Mouse (Mus musculus): ENCODE data around the gene Hspa1a.
"Not testable (repeated sequence)": the region's sequence is repeated elsewhere in the genome, so short reads cannot be mapped to it uniquely, and the experiment has no call there.

Gene Hspa1a

DNA sequence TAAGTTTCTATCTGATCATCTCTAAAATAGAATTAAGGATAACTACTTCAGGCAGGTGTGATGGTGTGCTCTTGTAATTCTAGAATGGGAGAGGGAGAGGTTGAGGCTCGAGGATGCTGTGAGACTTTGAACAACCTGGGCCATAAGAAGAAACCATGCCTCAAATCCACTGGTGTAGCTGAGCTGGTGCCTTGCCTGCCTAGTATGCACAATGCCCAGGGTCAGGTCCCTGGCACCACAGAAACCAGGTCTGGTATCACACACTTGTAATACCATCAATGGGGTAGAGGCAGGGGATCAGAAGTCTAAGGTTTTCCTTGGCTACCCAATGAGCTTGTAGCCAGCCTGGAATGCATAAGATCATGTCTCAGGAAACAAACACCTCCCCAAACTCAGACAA is 9.1 kb downstream of the Hspa1a start:
- no peak for DNase-seq

DNA sequence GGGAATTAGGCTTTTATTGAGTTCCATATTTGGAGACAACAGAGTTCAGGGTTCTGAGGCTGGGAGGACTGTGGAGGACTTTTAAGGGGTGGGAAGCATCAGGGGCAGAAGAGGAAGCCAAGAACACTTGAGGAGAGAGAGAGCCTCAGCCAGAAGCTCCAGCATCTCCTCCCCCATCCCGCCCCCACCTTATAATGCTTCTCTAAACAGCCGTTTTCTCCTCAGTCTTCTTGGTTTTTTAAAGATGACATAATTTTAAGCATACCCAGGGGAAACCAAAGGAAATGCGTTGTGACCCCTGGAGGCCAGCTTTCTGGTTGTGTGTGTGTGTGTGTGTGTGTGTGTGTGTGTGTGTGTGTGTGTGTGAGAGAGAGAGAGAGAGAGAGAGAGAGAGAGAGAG is 9.8 kb downstream of the Hspa1a start:
- no peak for DNase-seq

DNA sequence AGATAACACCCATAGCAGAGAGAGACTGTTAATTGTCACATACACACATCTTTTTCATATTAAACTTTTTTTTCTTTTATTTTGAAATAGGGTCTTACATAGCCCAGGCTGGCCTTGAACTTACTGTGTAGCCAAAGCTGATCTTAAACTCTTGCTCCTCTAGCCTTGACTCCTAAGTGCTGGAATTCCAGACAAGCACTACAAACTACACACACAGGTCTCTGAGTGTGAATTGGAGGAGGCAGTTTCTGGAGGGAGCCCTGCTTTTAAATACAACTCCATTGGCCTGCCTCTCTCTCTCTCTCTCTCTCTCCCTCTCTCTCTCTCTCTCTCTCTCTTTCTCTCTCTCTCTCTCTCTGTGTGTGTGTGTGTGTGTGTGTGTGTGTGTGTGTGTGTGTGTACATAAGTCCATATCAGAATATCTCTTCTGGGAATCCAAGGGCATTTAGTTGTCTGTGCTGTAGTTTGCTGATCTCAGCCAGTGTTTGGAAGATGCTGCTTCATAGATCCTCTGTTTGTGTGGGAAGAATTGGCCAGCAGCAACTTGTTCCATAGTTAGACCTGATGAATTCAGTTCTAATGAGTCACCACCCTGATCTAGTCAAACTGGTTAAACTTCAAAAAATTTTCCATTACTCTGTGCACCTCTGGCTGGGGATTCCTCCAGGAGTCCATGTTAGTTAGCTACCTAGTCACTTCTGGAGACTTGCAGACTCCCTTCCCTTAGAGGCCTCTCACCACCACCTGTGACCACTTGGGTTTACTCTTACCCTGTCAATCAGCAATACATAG is 11.1 kb downstream of the Hspa1a start:
- no peak for DNase-seq

DNA sequence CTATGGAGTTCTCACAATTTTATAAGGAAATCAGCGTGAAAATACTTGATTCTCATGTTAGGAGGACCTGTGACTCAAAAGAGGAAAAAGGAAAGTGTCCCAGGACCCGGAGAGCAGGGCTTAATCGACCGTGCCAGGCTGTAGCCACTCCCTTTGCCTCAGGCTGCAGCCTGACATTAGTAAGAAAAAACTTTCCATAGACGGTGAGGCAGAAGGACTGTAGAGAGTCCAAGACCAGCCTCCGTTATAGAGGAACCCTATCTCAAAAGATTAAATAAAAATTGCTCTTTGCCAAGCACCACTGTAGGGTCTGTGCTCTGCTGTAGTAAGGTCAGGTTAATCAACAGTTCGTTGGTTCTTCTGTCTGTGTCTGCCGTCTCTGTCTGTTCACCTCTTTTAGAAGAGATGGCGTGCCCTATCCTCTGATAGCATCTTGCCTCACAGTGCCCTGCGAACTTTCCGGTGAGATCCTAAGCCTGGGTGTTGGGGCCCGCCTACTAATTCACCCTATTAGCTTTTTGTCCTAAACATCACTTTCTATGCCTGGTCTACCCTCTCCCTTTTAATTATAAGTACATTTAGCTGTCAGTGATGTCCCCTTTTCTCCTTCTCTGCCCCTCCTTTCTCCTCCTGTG is 12.0 kb downstream of the Hspa1a start:
- DNase-seq: no peak

DNA sequence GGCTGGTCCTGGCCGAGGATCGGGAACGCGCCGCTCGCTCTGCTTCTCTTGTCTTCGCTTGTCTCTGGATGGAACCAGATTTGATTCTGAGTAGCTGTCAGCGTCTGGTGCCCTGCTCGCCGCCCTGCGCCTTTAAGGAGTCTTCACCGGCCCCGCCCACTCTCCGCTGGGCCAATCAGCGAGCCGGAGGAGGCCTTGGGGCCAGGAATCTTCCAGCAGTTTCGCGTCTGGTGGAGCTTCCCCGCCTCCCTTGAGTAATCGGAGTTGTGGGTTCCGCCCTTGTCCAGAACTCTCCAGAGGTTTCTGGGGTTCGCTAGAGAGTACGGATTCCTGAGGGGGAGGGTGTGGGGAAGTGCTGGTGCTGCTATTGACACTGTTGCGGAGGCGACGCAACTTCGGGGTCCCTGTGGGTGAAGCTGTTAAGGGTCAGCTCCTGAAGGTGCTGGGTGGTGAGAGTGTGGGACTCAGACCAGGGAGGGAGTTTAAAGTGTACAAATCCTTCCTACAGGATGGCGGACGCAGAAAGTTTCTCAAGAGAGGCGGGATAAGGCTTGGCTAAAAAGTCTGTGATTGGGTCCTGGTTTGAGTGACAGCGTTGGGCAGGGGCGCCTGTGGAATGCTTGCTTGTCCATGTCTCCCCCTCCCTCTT is 12.7 kb downstream of the Hspa1a start, which contains the start of gene Hspa1b:
Gene Hspa1b, minus strand, starts transcription at position 109 of the 649 bp plus-strand sequence.
- peak; percentile 85 for DNase-seq

DNA sequence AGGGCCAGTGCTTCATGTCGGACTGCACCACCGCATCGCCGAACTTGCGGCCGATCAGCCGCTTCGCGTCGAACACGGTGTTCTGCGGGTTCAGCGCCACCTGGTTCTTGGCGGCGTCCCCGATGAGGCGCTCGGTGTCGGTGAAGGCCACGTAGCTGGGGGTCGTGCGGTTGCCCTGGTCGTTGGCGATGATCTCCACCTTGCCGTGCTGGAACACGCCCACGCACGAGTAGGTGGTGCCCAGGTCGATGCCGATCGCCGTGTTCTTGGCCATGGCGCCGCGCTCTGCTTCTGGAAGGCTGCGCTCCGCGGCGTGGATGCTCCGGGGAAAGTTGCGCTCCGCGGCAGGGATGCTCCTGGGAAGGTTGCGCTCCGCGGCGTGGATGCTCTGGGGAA is 13.2 kb downstream of the Hspa1a start:
- not testable (repeated sequence) for DNase-seq

DNA sequence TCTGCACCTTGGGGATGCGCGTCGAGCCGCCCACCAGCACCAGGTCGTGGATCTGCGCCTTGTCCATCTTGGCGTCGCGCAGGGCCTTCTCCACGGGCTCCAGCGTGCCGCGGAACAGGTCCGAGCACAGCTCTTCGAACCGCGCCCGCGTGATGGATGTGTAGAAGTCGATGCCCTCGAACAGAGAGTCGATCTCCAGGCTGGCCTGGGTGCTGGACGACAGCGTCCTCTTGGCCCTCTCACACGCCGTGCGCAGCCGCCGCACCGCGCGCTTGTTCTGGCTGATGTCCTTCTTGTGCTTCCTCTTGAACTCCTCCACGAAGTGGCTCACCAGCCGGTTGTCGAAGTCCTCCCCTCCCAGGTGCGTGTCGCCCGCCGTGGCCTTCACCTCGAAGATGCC is 14.0 kb downstream of the Hspa1a start:
- not testable (repeated sequence) for DNase-seq

DNA sequence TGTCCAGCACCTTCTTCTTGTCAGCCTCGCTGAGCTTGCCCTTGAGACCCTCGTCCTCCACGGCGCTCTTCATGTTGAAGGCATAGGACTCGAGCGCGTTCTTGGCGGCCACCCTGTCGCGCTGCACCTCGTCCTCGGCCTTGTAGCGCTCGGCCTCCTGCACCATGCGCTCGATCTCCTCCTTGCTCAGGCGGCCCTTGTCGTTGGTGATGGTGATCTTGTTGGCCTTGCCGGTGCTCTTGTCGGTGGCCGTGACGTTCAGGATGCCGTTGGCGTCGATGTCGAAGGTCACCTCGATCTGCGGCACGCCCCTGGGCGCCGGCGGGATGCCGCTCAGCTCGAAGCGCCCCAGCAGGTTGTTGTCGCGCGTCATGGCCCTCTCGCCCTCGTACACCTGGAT is 14.7 kb downstream of the Hspa1a start:
- DNase-seq: not testable (repeated sequence)

DNA sequence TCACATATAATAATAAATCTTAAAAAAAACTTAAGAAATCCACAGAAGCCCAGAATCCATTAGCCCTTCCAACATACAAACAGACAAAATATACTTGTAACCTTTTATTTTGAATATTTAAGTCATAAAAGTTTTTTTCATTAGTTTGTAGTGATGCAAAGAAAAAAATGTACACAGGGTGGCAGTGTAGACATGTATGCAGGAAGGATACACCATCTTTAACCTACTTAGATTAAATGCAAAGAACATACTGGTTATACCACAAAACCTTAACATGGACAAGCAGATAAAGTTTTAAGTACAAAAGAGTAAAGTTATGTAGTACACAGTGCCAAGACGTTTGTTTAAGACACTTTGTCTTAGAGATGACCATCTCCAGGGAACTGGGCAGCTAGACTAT is 15.6 kb downstream of the Hspa1a start:
- no peak for DNase-seq

DNA sequence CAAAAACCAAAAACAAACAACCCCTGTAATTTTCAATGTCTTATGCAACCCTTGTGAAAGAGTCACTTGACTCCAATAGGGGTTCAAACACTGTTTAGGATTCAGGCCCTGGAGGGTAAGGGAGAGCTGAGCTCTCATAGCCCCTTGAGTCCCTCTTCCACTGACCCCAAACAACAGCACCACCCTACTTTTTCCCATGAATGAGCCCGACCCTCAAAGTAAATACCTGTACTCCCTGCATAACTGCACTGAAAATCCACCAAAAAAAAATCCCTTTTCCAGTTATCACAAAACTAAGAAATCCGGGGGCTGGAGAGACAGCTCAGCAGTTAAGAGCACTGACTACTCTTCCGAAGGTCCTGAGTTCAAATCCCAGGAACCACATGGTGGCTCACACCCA is 16.1 kb downstream of the Hspa1a start:
- DNase-seq: no peak

DNA sequence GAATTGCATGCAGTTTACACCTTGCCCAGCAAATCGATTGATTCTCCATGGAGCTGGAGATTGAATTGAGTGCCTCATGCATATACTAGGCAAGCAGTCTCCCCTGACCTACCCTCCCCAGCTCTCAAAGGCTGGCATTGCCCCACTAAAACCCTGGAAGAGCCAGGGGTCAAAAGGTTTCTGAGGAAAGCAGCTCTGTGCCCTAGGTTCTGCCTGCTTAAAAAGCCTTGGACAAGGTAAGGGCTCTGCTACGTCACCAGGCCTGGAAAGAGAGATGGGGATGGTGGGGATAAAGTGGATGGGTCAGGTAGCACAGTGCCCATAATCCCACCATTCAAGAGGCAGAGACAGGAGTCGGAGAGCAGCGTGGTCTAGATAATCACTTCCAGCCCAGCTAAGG is 17.1 kb downstream of the Hspa1a start:
- DNase-seq: no peak

DNA sequence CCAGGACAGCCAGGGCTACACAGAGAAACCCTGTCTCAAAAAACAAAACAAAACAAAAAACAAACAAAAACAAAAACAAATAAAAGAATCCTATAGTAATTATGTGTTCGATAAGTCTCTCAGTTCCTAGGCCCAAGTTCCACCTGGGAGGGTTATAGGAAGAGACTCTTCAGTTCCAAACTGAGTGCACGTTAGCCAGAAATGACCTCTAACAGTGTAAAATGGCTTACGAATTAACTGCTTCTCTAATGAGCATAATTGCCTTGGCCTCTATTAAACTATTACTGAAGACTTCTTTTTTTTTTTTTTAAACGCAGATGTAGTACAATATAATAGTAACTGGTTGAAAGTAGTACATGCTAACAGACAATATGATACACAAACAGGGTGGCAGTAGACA is 18.1 kb downstream of the Hspa1a start:
- no peak for DNase-seq

DNA sequence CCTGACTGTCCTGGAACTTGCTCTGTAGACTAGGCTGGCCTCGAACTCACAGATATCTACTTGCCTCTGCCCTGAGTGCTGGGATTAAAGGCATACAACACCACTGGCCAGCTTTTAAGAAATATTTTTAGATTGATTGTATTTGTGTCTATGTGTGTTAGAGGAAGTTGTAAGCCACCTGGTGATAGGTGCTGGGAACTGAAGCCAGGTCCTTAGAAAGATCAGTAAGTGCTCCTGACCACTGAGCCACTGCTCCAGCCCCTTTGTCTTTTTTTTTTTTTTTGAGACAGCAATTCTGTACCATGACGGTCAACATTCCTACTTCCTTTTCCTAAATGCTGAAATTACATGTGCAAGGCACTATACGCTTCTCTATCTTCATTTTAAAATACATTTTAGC is 18.7 kb downstream of the Hspa1a start:
- no peak for DNase-seq

DNA sequence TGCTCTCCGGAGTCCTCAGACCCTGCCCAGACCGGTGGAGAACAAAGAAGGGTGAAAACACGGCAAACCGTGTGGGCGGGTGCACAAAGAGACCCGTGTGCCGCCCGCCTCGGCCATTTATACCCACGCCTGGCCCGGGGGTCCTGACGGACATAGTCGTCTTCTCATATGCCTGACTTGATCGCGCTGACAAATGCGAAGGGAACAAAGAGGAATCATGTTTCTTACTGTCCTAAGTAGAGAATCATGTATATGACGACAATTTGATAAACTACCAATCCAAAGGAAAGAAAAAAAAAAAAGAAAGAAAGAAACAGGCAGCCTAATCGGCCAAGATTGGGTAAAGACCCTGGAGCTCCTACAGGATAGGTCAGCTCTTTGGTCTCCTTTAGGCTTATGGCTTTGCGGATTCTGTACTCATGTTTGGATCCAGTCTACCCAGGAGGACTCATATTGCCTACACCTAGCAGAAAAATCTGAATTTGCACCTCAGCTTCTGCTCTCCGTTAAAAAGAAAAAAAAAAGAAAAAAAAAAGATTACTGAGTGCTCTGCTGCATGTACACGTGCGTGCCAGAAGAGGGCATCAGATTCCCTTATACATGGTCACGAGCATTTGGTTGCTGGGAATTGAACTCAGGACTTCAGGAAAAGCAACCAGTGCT is 19.4 kb downstream of the Hspa1a start:
- DNase-seq: peak; percentile 36

DNA sequence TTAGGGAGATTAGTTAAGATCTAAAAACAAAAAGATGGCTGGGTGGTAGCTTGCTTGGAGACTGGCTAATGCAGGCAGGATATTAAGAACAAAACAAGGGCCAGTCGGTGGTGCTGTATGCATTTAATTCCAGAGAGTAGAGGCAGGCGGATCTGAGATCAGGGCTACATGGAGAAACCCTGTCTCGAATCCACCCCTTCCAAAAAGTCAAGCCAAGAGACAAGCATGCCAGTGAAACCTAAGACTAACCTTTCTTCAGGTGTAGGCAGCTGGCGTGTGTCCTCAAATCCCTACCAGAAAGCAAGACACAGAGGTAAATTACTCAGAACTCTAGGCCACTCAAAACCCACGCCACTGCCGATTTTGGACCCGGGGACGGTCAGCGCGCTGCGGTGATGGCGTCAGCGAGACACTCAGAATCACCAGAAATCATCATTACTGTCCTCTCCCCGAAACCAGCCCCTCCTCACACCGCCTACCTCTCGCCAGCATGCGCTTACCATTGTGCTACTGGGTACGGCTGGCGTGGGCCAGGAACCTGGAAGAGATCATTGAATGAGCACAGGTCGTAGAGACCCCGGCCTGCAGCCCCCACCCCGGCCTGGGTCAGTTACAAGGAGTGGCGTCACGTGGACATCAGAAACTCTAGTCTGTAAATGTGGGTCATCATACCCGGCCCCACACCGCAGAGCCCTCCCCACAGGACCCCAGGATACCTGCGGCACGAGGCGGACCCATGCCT is 20.1 kb downstream of the Hspa1a start:
- DNase-seq: peak; percentile 65

DNA sequence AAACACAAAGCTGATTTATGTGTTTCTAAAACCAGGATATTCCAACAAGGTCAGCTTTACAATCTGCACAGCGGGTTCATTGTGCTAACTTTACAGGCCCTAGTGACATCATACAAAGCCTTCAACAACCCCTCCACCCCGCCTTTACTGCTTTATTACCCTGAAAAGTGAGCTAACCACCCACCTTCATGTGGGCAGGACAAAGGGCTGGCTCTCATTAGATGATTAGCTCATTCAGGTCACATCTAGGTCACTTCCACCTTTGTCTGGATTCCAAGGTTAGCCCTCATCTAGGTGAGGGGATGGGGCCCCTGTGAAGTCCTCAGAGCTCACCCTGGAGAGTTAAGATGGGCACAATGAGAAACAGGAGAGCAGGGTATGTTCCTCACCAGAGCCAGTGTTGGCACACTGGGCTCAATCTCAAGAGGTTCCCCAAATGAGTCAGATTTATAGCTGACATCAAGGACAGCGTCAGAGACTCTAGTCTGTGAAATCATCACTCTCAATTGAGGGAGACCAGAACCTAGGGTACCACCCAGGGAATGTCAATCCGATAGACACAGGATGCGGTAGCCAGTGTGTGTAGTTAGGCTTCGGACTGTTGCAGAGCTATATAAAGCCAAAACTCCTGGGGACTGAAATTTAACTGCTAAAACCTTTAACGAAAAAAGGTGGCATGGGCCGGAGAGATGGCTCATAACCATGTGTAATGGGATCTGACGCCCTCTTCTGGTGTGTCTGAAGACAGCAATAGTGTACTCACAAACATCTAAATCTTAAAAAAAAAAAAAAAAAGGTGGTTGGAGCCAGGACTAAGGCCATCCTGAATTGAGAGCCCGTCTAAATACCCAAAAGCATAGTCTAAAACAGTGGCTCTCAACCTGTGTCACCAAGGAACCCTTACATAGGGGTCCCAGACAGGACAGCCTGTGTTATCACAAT is 21.2 kb downstream of the Hspa1a start:
- DNase-seq: no peak

DNA sequence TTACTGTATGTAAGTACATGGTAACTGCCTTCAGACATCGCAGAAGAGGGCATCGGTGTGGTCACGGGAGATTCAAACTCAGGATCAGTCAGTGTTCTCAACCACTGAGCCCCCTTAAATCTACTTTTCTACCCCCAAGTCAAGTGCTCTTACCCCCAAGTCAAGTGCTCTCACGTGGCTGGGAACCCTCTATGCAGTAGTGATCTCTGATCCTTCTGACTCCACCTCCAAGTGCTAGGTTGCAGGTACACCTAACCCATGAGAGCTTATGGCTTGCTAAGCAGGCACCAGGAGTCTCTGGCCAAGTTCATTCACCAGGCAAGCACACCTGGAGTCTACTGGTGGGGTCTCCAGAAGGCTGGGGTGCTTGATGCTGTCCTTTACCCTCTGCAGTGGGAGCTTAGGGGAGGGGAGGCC is 22.4 kb downstream of the Hspa1a start:
- DNase-seq: no peak

DNA sequence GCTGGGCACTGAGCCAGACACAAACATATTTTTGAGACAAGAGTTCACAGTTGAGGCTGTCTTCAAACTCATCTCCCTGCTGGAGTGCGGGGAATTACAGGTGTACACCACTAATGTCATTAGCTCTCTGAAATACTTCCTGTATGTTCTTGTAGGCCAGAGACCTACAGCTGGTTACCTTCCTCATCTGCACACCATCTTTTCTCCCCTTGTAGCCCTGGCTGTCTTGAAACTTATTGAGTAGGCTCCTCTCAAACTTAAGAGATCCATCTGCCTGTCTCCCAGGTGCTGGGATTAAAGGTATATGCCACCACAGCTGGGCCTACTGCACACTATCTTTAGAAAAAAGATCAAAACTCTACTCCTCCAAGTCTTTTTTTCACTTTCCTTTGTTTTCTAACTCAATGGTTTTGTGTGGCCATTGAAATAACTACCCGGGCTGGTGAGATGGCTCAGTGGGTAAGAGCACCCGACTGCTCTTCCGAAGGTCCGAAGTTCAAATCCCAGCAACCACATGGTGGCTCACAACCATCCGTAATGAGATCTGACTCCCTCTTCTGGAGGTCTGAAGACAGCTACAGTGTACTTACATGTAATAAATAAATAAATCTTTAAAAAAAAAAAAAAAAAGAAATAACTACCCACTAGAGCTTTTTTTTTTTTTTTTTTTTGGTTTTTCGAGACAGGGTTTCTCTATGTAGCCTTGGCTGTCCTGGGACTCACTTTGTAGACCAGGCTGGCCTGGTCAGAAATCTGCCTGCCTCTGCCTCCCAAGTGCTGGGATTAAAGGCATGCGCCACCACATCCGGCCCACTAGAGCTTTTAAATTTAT is 23.0 kb downstream of the Hspa1a start:
- DNase-seq: not testable (repeated sequence)

DNA sequence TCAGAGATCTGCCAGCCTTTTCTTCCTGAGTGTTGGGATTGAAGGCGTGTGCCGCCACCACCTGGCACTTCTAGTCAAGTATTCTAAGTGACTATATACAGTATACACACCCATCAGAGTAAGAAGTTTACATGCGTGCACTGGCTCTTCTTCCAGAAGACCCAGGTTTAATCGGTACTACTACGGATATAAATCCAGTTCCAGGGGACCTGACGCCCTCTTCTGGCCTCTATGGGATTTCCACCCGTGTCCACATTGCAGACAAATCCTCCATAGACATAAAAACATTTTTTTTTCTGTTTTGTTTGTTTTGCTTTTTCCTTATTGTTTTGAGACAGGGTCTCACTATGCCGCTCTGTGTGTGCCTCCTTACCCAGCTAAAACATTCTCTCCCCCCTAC is 24.4 kb downstream of the Hspa1a start:
- no peak for DNase-seq

DNA sequence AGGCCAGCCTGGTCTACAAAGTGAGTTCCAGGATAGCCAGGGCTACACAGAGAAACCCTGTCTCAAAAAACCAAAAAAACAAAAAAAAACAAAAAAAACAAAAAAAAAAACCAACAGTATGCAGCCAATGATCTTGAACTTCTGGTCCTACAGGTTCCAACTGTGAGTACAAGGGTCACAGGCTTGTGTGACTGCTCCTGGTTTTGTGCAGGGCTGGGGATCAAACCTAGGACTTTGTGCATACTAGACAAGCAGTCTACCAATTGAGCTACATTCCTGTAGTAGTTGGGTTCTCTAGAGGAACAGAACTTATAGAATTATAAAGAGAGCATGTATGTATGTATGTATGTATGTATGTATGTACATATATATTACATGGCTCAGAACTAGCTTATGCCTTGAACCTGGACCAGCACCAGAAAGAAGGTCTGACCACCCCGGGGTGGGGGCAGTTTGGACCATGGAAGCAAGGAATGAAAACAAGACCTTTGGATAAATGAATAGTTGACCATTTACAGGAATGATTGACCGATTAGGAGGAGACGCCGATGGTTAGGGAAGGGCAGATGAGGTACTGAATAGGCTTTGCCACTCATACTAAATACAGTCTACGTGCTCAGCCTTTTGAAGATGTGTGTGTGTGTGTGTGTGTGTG is 25.3 kb downstream of the Hspa1a start:
- DNase-seq: no peak

All from layer of hippocampus, adult 9-11 months (tissue).